10 mouse cellular contexts compared by ENCODE assay signal in the genomic region with DNA sequence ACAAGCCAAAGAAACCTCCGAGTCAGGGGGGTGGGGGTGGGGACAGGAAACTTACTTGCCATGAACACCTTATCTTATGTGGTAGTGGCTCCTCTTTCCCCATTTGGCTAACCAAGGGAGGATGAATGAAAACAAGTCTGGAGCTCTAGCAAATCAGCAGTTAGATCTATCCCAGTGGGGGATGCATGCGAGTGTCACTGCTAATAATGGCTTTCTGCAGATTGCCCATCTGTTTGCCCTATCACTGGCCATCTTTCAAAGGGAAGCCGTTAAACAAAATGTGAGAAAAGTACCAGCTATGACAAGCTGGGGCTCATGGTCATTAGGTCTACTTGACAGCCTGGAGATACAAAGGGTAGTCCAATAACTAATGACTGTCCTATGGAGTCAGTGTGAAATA.
"Had no signal": no experiment of that assay in that cellular context is flagged by ENCODE, and none has a peak within 500 bp of the region (broad histone marks: within the 10 kb centered on the region; RNA-seq: fewer than 3 reads in every experiment).

No protein-coding gene starts in this region.

- DNase-seq: kidney, adult 9 months; kidney, postnatal 36 days; layer of hippocampus, adult 9-11 months; liver; liver, embryonic 13.5 days; liver, postnatal 0 days; lung, postnatal 14 days; right cerebral cortex, postnatal 14 days; thymus, adult 2 months; thymus, postnatal 25 days had no signal
